Mouse (Mus musculus) testis, adult 2 months (tissue): ENCODE data around the gene Asxl1.

Experiments
- CTCF ChIP-seq: fragments of 200-500 bp; IDR thresholded peaks from 2 replicates; pipeline ENCODE4 v1.5.1; 2012; ENCODE audit warnings: low read depth, mild to moderate bottlenecking, inconsistent platforms, low read length, moderate library complexity; ENCODE audit not compliant: control insufficient read depth, insufficient read depth, insufficient replicate concordance
- POLR2A ChIP-seq: fragments of 200-500 bp; IDR thresholded peaks from 2 replicates; pipeline ENCODE4 v1.6.1; 2012; ENCODE audit warnings: low read depth, mild to moderate bottlenecking, inconsistent platforms, low read length, moderate library complexity; ENCODE audit not compliant: control insufficient read depth

- TF ChIP-seq CTCF (no peak), POLR2A (no peak)
These were observed 873 bp downstream of the Asxl1 start for GRCm38 (mm10) chr2:153346221-153347182.
